Mouse (Mus musculus) left cerebral cortex, adult 8-10 months (tissue): ENCODE measurements around the gene C5ar2. TPM values are rescaled to one million over a fixed set of nuclear protein-coding genes. Genes with fewer than 3 reads are reported as not detected.

Source experiments
- DNase-seq, 2 experiments: peaks; one replicate each; pipeline ENCODE4 v3.0.0; 2022; ENCODE audit warnings: low spot score in 2 of 2
- total RNA-seq, 4 experiments: library from RNA; stranded (reverse); gene quantifications; 2 replicates each; pipeline ENCODE4 v1.2.4; 2022

C5ar2 gene
- total RNA-seq, 4 experiments from 2014 or later: 0.30 to 0.67 (median 0.58) TPM

GRCm38 (mm10) chr7:16201136-16201535 lies 42.8 kb downstream of the C5ar2 start:
- DNase-seq: no peak

GRCm38 (mm10) chr7:16198540-16198939 lies 45.4 kb downstream of the C5ar2 start:
- DNase-seq: no peak

GRCm38 (mm10) chr7:16197166-16197565 lies 46.8 kb downstream of the C5ar2 start:
- no peak for DNase-seq

GRCm38 (mm10) chr7:16196616-16197015 lies 47.3 kb downstream of the C5ar2 start:
- no peak for DNase-seq

- DNase-seq: no peak
Observed at GRCm38 (mm10) chr7:16193702-16194101, 50.3 kb downstream of the C5ar2 start.

- DNase-seq: peak in 1 of 2 experiments; percentile 80
Observed at GRCm38 (mm10) chr7:16192315-16192714, 51.6 kb downstream of the C5ar2 start.

GRCm38 (mm10) chr7:16187494-16187893 lies 56.5 kb downstream of the C5ar2 start:
- DNase-seq: no peak

Other genes starting within 250 kb of the C5ar2 start
- 10 to 100 TPM; 10.2 to 15.0 (median 13.0) TPM for gene Bicra, start 196.2 kb downstream of the C5ar2 start, total RNA-seq
- under 1 TPM; 0.59 to 0.81 (median 0.68) TPM for gene Zfp541, start 182.3 kb downstream of the C5ar2 start, total RNA-seq
- gene Napa, start 145.7 kb downstream of the C5ar2 start, total RNA-seq: 100 to 1,000 TPM; 256 to 282 (median 272) TPM
- 10 to 100 TPM; 41.8 to 46.6 (median 42.4) TPM for gene Kptn, start 124.3 kb downstream of the C5ar2 start, total RNA-seq
- gene Slc8a2, start 114.3 kb downstream of the C5ar2 start, total RNA-seq: 100 to 1,000 TPM; 210 to 222 (median 213) TPM
- 10 to 100 TPM; 42.6 to 48.9 (median 46.4) TPM for gene Meis3, start 69.1 kb downstream of the C5ar2 start, total RNA-seq
- 10 to 100 TPM; 12.4 to 14.5 (median 13.4) TPM for gene Dhx34, start 22.1 kb downstream of the C5ar2 start, total RNA-seq
- gene C5ar1, start 15.4 kb upstream of the C5ar2 start, total RNA-seq: 1 to 10 TPM in 2 of 4 experiments, under 1 TPM in 2; 0.46 to 3.4 (median 1.7) TPM
- 10 to 100 TPM; 34.6 to 36.9 (median 36.6) TPM for gene Inafm1, start 29.5 kb upstream of the C5ar2 start, total RNA-seq
- gene Ccdc9, start 42.6 kb upstream of the C5ar2 start, total RNA-seq: 100 to 1,000 TPM in 1 of 4 experiments, 10 to 100 TPM in 3; 80.6 to 105 (median 83.6) TPM
- gene Bbc3, start 64.2 kb upstream of the C5ar2 start, total RNA-seq: 10 to 100 TPM in 3 of 4 experiments, 1 to 10 TPM in 1; 9.2 to 15.8 (median 12.0) TPM
- 100 to 1,000 TPM in 3 of 4 experiments, 10 to 100 TPM in 1; 92.2 to 108 (median 105) TPM for gene Sae1, start 143.7 kb upstream of the C5ar2 start, total RNA-seq
- gene Zc3h4, start 156.8 kb upstream of the C5ar2 start, total RNA-seq: 10 to 100 TPM; 48.3 to 56.6 (median 52.4) TPM
- gene Tmem160, start 208.6 kb upstream of the C5ar2 start, total RNA-seq: 10 to 100 TPM; 53.3 to 81.3 (median 69.6) TPM
- gene Npas1, start 233.6 kb upstream of the C5ar2 start, total RNA-seq: 10 to 100 TPM in 2 of 4 experiments, 1 to 10 TPM in 2; 8.8 to 10.4 (median 9.9) TPM